Mouse (Mus musculus): ENCODE data around the gene Tnfrsf18. TPM values are rescaled to one million over a fixed set of nuclear protein-coding genes. Genes with fewer than 3 reads are reported as not detected.

Tnfrsf18 gene
- total RNA-seq, 2 experiments from 2014 or later = not detected

DNA sequence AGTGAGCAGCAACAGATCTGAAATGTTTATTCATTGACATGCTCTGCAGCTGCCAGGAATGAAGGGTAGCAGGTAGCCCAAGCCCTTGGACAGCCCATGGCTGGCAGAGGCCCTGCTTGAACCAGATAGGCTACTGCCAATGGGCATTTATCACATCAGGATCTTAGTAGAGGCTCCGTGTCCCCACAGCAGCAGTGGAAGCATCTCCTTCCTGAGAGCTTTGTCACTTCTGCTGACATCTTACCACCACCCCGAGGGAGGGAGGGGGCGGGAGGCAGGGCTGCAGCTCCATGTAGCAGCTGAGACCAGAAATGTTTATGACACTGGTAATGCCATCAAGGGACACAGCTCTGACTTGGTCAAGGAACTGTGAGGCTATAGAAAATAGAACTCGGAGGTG, 6.9 kb downstream of the Tnfrsf18 start:
- no peak for DNase-seq (ENCODE audit: low spot score in 2 of 2)

- DNase-seq (ENCODE audit: low spot score in 2 of 2) = no peak
Observed at GRCm38 (mm10) chr4:156033476-156034119, 7.6 kb downstream of the Tnfrsf18 start.

DNA sequence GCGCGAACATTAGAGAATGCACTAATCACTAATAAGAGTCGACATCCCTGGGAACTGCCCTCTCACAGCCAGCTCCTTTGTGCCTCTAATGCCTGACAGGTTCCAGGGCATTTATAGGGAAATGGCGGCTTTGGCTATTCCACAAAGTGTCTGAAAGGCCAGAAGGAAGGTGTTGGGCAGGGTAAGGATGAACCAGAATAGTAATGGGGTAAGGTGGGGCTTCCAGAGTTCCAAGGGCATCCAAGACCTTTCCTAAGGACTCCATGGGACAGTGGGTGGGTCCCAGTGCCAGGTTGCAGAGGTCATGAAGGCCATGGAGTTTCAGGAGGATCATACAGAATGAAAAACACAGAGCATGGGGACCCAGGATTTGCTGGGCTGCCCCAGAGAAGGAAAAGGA, 8.3 kb downstream of the Tnfrsf18 start:
- no peak for DNase-seq (ENCODE audit: low spot score in 2 of 2)

GRCm38 (mm10) chr4:156034901-156035300, 8.9 kb downstream of the Tnfrsf18 start:
- no peak for DNase-seq (ENCODE audit: low spot score in 2 of 2)

DNA sequence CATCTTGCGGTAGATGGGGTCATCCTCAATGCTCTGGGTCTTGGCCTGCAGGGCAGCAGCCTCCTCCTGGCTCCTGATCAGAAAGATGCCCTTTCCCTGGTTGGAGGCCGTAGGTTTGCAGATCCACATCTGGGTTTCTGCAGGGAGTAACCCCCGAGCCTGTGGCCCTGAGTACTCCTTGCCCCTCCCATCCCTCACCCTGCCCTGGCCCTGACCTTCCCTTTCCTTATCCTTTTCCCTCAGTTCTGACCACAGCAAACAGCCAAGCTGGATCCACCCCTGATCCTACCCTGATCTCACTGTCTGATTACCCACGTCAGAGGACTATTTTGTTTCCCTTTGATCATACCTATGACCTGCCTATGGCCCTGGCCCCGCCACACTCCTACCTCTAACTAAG, 18.8 kb downstream of the Tnfrsf18 start:
- no peak for DNase-seq (ENCODE audit: low spot score in 2 of 2)

- no peak for DNase-seq (ENCODE audit: low spot score in 2 of 2)
Observed at GRCm38 (mm10) chr4:156049779-156050178, 23.8 kb downstream of the Tnfrsf18 start.

GRCm38 (mm10) chr4:156050391-156050980, 24.5 kb downstream of the Tnfrsf18 start:
- DNase-seq (ENCODE audit: low spot score in 2 of 2) = no peak

DNA sequence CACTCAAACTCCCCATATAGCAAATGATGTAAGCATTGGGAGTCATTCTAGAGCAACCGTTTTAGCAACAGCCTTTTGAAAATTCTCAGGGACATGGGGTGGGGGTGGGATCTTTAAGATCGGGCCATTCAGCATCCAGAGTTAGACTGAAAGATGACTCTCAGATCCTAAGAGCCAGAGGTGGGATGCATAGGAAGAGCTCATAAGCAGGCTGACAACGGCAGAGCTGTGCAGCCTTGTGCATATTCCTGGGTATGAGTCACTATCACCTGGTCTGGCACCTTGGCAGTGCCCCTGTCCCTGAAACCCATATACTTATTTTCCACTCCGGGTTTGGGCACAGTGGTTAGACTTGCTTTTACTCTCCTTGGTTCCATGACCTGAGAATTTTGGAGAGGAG, 27.1 kb downstream of the Tnfrsf18 start:
- no peak for DNase-seq (ENCODE audit: low spot score in 2 of 2)

DNA sequence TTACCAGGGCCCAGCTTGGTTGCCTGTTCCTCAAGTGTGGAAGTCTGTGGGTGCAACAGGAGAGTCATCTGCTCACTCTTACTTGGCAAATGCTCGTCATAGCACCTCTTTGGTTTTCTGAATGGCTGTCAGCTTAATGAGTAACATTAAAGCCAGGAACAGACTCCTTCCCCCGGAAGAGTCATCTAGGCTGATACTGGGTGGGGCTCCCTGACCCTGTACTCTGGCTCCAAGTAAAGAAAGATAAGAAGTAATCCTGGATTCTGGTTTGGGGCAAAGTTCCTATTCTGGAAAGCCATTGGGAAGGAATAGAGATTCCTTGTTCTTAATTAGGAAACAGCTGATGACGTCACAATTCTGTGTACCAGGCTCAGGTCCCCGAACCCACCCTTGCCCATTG, 28.2 kb downstream of the Tnfrsf18 start:
- DNase-seq (ENCODE audit: low spot score in 2 of 2) = no peak

GRCm38 (mm10) chr4:156054606-156055005, 28.6 kb downstream of the Tnfrsf18 start:
- no peak for DNase-seq (ENCODE audit: low spot score in 2 of 2)

- DNase-seq (ENCODE audit: low spot score in 2 of 2) = no peak
Observed at GRCm38 (mm10) chr4:156055173-156055572, 29.2 kb downstream of the Tnfrsf18 start.

- no peak for DNase-seq (ENCODE audit: low spot score in 2 of 2)
Observed at GRCm38 (mm10) chr4:156057702-156058101, 31.7 kb downstream of the Tnfrsf18 start.

DNA sequence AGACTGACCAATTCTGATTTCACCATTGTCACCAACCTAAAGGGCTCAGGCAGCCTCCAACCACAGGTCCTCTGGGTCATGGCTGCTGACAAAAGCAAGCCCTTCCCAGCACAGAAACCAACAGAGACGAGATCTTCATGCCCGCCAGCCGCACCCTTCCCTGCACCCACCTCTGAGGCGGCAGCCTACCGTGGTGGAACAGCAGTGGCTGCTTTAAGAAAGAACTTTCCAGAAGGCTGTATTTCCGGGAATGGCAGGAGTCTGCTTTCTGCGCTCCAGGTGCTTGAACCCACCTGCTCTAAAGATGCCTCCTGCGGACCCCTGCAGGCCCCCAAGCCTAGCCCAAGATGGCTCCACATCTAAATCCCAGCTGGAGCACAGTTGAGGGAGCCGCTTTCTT, 32.9 kb downstream of the Tnfrsf18 start:
- DNase-seq (ENCODE audit: low spot score in 2 of 2) = no peak

- no peak for DNase-seq (ENCODE audit: low spot score in 2 of 2)
Observed at GRCm38 (mm10) chr4:156059261-156059660, 33.3 kb downstream of the Tnfrsf18 start, which contains the start of gene Ttll10. Gene Ttll10 (minus strand): TSS chr4:156059414.

- DNase-seq (ENCODE audit: low spot score in 2 of 2) = no peak
Observed at GRCm38 (mm10) chr4:156059713-156060112, 33.7 kb downstream of the Tnfrsf18 start.

- no peak for DNase-seq (ENCODE audit: low spot score in 2 of 2)
Observed at GRCm38 (mm10) chr4:156063861-156064509, 38.0 kb downstream of the Tnfrsf18 start.

GRCm38 (mm10) chr4:156064510-156064897, 38.5 kb downstream of the Tnfrsf18 start:
- DNase-seq (ENCODE audit: low spot score in 2 of 2) = no peak

DNA sequence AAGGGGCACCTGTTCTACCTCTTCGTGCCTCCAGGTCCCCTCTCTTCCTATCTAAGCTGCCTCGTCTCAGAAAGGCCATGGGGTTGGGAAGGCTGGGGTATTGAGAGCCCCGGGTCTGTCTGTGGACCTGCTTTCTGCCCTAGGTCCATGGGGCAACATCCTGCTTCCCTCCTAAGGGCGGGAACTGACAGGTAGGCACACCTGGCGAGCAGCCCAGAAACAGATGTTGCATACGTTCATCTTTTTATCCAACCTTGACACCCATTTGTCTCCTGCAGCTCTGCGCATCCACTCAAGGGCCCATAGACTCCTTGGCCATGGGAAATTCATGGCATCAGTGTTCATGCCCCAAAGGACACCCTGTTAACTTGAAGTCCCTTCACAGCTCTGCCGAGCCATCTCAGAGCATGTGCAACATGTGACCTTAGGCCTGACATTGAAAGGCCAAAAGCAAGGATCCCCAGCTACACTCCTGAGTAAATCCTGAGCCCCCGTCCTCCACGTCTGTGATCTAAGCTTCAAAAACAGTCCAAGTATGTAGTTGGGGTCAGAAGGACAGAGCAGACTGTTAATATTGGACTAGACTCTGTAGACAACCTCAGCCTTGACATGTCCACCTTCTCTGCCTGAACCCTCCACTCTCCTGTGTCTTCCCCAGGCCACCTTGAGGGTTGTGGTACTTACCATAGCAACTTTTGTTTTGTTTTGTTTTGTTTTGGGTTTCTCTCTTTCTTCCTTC, 39.4 kb downstream of the Tnfrsf18 start:
- DNase-seq (ENCODE audit: low spot score in 2 of 2) = no peak

GRCm38 (mm10) chr4:156067256-156067949, 41.4 kb downstream of the Tnfrsf18 start:
- no peak for DNase-seq (ENCODE audit: low spot score in 2 of 2)

- no peak for DNase-seq (ENCODE audit: low spot score in 2 of 2)
Observed at GRCm38 (mm10) chr4:156069701-156070100, 43.7 kb downstream of the Tnfrsf18 start.

GRCm38 (mm10) chr4:156070276-156070675, 44.3 kb downstream of the Tnfrsf18 start:
- DNase-seq (ENCODE audit: low spot score in 2 of 2) = no peak
